Mouse (Mus musculus): Measurements from ENCODE around the gene Pigc.

DNA sequence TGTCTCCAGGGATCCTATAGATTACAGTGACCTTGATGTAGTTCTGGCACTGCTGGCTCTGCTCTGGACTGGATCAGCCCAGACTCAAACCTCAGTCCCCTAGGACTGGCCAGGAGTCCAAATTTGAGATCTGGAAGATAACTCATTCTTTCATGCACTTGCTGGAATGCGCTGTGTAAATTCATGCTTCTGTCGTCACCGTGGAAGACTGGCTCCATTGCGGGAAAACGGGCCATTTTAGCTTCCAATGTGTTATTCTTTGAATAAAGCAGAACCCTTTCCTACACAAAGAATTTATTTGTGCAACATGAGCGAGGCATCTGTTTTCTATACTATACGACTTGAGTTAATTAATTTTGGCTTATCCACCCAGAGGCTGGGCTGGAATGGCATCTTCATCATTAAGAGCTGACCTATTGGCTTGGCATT, 51.3 kb downstream of the Pigc start:
- no peak for TF ChIP-seq POLR2A (IDR thresholded peaks at IDR 0.05; ENCODE audit: low read depth, low read length)
- TF ChIP-seq CTCF (IDR thresholded peaks at IDR 0.05; ENCODE audit: extremely low read depth, insufficient read depth, insufficient read length, insufficient replicate concordance): no peak
